Mouse (Mus musculus): ENCODE data around the gene Ccr3.
"Not testable (repeated sequence)": the region's sequence is repeated elsewhere in the genome, so short reads cannot be mapped to it uniquely, and the experiment has no call there.

The Ccr3 gene

DNA sequence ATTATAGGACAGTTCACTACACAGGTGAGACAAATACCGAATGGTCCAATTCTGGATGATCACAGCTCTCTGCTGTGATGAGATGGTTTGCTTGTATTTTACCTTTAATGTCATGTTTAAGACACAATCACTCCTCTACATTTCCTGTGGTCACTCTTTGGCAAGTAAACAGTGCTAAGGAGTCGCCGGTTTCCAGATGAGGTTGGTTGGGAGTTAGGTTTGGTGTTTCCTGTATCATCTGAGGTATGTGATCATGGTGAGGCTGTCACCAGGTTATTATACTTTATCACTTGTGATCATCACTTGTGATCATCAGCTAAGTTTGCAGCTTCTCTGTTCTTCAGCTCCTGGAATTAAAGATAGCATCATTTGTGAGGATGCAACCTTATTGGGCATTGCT lies 19.2 kb downstream of the Ccr3 start:
- no peak for DNase-seq (ENCODE audit: low read depth in 2 of 2, low spot score in 2 of 2)

DNA sequence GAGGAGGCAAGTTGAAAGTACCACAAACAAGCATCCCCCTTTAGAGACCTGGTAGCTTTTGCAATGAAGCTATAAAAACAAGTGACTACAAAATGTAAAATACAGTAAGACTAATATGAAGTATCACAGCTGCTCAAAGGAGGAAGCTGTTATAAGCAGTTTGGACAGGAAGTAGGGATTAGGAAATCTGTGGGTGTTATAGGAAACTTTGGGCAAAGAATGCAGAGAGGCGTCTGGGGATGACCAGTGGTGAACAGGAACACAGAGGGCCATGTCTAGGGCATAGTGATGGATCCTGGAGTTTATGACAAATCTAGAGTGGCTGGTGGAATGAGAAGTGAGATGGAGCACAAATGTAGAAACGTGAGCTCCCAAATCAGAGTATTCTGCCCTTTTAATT lies 31.8 kb downstream of the Ccr3 start:
- DNase-seq (ENCODE audit: low read depth in 2 of 2, low spot score in 2 of 2), result no peak

DNA sequence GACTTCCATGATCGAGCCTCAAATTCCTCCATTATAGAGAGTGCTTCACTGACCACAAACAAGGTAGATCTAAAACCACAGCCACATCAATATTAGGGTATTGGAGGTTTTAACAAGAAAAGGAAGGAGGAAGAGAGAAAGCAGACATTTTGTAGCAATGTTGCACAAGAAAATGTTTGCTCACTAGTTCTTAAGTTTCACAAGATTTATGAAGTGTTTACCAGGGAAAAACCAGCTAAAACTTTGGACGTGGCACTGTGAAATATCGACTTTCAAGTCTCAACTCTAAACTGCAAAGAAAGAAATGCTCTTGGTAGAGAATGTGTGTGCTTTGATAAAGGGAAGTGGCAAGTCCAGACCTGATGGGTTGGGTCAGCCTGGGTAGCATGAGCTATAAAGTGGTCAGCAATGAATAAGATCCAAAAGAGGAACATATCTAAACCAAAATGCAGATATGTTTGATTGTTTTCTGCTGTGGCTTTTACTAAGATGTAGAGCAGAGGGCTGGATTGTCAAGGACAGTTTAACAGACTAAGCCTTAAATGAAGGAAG lies 34.5 kb downstream of the Ccr3 start:
- DNase-seq (ENCODE audit: low read depth in 2 of 2, low spot score in 2 of 2), result no peak

DNA sequence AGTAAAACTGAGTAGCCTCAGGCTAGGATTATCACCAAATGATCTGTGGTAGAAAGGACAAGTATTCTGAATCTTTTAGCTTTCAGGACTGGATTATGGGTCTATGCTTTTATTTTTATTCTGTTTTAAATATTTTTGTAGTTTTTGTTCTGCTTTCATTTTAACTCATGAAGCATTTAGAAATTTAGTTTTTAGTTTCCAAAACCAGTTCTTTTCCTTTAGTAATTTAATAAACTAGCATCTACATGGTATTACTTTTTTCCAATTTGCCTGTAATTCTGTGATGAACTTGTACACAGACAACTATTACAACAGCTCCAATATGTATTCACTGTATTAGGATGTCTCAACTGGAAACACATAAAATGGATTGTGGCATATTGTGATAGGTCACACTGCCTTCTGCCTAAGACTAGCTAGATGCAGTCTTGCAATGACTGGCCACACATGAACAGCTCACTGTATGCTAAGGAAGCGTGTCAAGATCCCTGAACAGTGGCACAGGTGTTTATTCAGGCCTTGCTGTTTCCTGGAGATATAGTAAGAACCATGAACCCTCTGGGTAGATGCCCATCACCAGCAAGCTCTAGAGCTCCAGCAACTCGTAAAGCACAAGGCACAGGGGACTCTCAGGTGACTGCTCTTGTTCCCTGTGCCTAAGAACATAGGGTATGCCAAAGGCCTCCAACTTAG lies 38.0 kb downstream of the Ccr3 start:
- DNase-seq (ENCODE audit: low read depth in 2 of 2, low spot score in 2 of 2), result no peak

DNA sequence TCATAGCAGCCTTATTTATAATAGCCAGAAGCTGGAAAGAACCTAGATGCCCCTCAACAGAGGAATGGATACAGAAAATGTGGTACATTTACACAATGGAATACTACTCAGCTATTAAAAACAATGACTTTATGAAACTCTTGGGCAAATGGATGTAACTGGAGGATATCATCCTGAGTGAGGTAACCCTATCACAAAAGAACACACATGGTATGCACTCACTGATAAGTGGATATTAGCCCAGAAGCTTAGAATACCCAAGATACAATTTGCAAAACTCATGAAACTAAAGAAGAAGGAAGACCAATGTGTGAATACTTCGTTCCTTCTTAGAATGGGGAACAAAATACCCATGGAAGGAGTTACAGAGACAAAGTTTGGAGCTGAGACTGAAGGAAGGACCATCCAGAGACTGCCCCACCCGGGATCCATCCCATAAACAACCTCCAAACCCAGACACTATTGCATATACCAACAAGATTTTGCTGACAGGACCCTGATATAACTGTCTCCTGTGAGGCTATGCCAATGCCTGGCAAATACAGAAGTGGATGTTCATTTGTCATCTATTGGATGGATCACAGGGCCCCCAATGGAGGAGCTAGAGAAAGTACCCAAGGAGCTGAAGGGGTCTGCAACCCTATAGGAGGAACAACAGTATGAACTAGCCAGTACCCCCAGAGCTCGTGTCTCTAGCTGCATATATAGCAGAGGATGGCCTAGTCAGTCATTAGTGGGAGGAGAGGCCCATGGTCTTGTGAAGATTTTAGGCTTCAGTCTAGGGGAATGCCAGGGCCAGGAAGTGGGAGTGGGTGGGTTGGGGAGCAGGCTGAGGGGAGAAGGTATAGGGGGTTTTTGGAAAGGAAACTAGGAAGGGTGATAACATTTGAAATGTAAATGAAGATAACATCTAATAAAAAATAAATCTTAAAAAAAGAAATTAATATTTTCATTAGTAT lies 40.0 kb downstream of the Ccr3 start:
- DNase-seq (ENCODE audit: low read depth in 2 of 2, low spot score in 2 of 2), result not testable (repeated sequence)

DNA sequence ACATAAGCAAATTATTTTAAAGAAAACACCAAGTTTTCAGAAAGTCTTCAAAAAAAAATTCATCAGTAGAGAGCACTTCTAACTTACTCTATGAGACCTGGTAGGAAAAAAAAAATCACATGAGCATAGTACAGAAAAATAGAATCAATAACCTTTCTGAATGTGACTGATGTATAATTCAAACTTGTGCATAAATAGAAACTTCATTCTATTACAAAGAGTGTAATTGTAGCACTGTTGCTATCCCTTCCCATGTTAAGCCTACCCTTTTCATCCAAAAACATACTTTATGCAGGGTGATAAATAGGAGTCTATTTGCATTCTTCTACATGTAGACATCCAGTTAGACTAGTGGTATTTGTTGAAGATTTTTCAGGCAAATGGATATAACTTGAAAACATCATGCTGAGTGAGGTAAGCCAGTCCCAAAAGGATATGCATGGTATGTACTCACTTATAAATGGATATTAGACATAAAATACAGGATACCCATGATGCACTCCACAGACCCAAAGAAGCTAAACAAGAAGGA lies 44.9 kb downstream of the Ccr3 start:
- no peak for DNase-seq (ENCODE audit: low read depth in 2 of 2, low spot score in 2 of 2)

DNA sequence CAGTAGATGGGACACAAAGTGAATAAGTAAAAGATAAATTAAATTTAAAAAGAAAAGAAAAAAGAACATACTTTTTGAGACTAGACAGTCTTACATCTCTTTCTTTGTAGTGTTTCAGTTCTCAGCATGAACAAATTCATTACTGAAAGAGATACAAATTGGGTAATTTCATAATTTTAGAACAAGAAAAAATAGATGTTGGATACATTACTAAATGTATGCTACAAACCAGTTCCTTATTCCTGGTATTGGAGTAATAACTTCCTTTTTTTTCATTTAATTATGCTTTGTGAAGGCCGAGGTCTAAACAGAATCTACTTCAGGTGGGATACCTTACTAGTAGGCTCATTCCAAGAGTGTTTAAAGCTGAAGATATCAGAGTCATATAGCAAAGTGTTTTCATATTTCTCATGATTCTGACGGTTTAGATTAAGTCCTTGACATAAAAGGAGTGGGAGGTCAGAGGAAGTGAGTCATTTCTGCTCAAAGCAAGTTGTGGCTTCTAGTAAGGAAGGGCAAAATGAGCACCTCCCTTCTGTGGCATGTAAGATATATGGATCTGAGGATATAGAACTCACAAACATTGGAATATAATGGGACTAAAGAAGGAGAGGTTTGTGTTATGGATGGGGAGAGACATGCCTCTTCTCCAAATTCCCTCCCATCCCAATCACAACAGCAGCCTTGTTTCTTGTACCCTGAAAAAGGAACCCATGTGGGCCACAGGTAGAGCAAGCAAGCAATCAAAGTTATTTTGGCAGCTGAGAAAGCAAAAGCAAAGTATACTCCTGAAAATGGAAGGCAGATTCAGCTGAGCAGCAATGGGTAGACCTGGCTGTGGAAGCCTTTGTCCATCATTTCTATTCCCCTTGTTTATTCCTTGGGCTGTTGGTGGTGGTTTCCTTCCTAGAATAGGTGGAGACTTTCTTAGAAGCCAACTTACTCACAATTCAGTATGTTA lies 46.6 kb downstream of the Ccr3 start:
- peak; percentile 36 to 55 for DNase-seq (ENCODE audit: low read depth in 2 of 2, low spot score in 2 of 2)

DNA sequence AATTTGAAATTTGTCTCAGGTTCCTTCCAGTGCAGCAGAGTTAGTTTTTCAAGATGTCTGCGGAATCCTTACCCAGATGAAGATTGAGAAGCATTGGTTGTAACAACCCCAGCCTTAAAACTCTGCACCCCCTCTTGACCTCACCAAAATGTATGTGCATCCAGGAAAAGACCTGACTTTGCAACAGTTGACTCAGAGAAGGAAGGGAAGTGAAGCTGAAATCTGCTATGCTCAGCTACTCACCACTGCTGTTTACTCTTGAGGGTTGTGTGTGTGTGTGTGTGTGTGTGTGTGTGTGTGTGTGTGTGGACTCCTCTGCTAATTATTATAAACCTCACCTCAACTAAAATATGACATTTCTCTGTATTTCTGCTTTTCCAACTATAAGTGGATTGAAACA lies 49.7 kb downstream of the Ccr3 start:
- no peak for DNase-seq (ENCODE audit: low read depth in 2 of 2, low spot score in 2 of 2)

DNA sequence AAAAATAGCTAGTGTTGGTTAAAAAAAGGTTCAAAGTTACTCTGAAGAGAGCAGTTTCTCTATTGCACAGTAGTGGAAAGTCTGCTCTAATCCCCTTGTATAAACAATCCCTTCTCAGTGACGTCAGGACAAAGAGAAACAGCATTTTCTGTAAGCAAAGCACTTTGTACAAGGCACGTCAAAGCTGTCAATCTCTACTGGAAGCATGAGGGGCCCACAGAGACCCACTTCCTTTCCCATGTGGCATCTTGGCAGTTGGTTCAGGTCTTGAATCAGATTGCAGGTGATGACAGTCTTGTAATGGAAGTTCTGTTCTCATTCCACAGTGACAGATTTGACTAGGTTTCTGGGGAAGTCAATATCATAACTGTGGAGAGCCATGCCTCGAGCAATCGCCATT lies 58.0 kb downstream of the Ccr3 start:
- no peak for DNase-seq (ENCODE audit: low read depth in 2 of 2, low spot score in 2 of 2)

DNA sequence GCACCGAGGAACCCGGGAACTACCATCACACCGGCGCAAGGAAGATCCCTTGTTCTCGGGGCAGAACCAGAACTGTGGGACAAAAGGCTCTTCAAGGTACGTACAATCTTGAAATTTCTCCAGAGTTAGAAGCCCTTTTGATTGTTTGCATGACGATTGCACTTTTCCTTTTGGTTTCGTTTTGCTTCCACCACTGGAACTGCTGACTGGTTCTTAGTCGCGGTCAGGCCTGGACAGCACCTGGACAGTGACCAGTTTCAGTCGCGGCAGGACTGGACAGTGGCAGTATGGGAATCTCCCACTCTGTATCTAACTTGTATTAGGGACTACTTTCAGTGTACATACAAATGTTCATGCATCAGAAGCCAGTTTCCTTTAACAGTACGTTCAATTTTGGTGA lies 58.7 kb downstream of the Ccr3 start:
- not testable (repeated sequence) for DNase-seq (ENCODE audit: low read depth in 2 of 2, low spot score in 2 of 2)

Data from CD8-positive naive resting alpha-beta T cell, adult 2 months (primary cell).